8 mouse cellular contexts compared by ENCODE assay signal in genomic region chr12:80843651-80844444, GRCm38 (mm10). TPM values are rescaled to one million over a fixed set of nuclear protein-coding genes. Genes with fewer than 3 reads are reported as not detected.
DNase-seq lines count a peak whose midpoint lies in the region; ATAC-seq and TF ChIP-seq lines count a peak whose summit lies in the region.

No protein-coding gene starts in this region.

- WGBS in embryonic facial prominence, embryonic 12.5 days = 77% methylated on average over 4 of the region's 4 CpGs
- 83% methylated on average over 4 of the region's 4 CpGs for WGBS in embryonic facial prominence, embryonic 10.5 days
- WGBS in hindbrain, embryonic 16.5 days = 76% methylated on average over 4 of the region's 4 CpGs
- WGBS in lung, postnatal 0 days = 49% methylated on average over 4 of the region's 4 CpGs

- ATAC-seq in embryonic facial prominence, embryonic 12.5 days (ENCODE audit: insufficient number of reproducible peaks, insufficient read depth, low FRiP score, low TSS enrichment) = no peak
- peak; percentile 73 for ATAC-seq in hindbrain, embryonic 16.5 days
- ATAC-seq in lung, postnatal 0 days = peak; percentile 81
- no peak for ATAC-seq in monocyte, adult 5-6 weeks (replicated peaks; ENCODE audit: insufficient number of reproducible peaks, low FRiP score, low TSS enrichment, poor library complexity, severe bottlenecking)

- no peak overlapping the region for H3K4me3 ChIP-seq in embryonic facial prominence, embryonic 12.5 days
- no peak overlapping the region for H3K4me3 ChIP-seq in embryonic facial prominence, embryonic 10.5 days
- H3K4me3 ChIP-seq in hindbrain, embryonic 16.5 days (ENCODE audit: low read length) = no peak overlapping the region
- no peak overlapping the region for H3K4me3 ChIP-seq in lung, postnatal 0 days (ENCODE audit: low read depth, low read length)

- no peaks in the 10 kb centered on the region for H3K27me3 ChIP-seq in embryonic facial prominence, embryonic 12.5 days
- no peaks in the 10 kb centered on the region for H3K27me3 ChIP-seq in embryonic facial prominence, embryonic 10.5 days (replicated peaks; ENCODE audit: low read depth, poor library complexity, severe bottlenecking)
- H3K27me3 ChIP-seq in hindbrain, embryonic 16.5 days (replicated peaks; ENCODE audit: control insufficient read depth, insufficient read depth, low read length) = no peaks in the 10 kb centered on the region
- no peaks in the 10 kb centered on the region for H3K27me3 ChIP-seq in lung, postnatal 0 days (replicated peaks; ENCODE audit: insufficient read depth, low read length)

- no peaks in the 10 kb centered on the region for H3K36me3 ChIP-seq in embryonic facial prominence, embryonic 12.5 days
- no peaks in the 10 kb centered on the region for H3K36me3 ChIP-seq in embryonic facial prominence, embryonic 10.5 days (replicated peaks)
- no peaks in the 10 kb centered on the region for H3K36me3 ChIP-seq in hindbrain, embryonic 16.5 days (ENCODE audit: control insufficient read depth, insufficient read depth, low read length)
- no peaks in the 10 kb centered on the region for H3K36me3 ChIP-seq in lung, postnatal 0 days (ENCODE audit: insufficient read depth, low read length)

- H3K9ac ChIP-seq in embryonic facial prominence, embryonic 12.5 days = no peak overlapping the region
- no peak overlapping the region for H3K9ac ChIP-seq in hindbrain, embryonic 16.5 days (ENCODE audit: low read depth, low read length)
- no peak overlapping the region for H3K9ac ChIP-seq in lung, postnatal 0 days (replicated peaks; ENCODE audit: low read depth)

- peak overlapping the region; percentile 66 for H3K27ac ChIP-seq in embryonic facial prominence, embryonic 12.5 days
- H3K27ac ChIP-seq in embryonic facial prominence, embryonic 10.5 days (replicated peaks) = no peak overlapping the region; the same call in 1 of the 2 replicates
- H3K27ac ChIP-seq in hindbrain, embryonic 16.5 days (ENCODE audit: low read depth, low read length) = peak overlapping the region; percentile 71
- H3K27ac ChIP-seq in lung, postnatal 0 days (ENCODE audit: low read length) = peak overlapping the region; percentile 83

- TF ChIP-seq EP300 in lung, postnatal 0 days (IDR thresholded peaks at IDR 0.05) = peak; percentile 93

- H3K9me3 ChIP-seq in embryonic facial prominence, embryonic 12.5 days = no peaks in the 10 kb centered on the region
- H3K9me3 ChIP-seq in embryonic facial prominence, embryonic 10.5 days = no peaks in the 10 kb centered on the region
- no peaks in the 10 kb centered on the region for H3K9me3 ChIP-seq in hindbrain, embryonic 16.5 days (ENCODE audit: control insufficient read depth, low read length)
- H3K9me3 ChIP-seq in lung, postnatal 0 days (ENCODE audit: low read length) = no peaks in the 10 kb centered on the region

- H3K4me1 ChIP-seq in embryonic facial prominence, embryonic 12.5 days = peaks cover 20% of the 10 kb centered on the region
- peaks cover 32% of the 10 kb centered on the region for H3K4me1 ChIP-seq in embryonic facial prominence, embryonic 10.5 days
- peaks cover 4% of the 10 kb centered on the region; the same call in 1 of the 2 replicates for H3K4me1 ChIP-seq in hindbrain, embryonic 16.5 days (ENCODE audit: control insufficient read depth, insufficient read depth, low read depth, low read length)
- H3K4me1 ChIP-seq in lung, postnatal 0 days (ENCODE audit: insufficient read depth, low read depth, low read length) = peaks cover 47% of the 10 kb centered on the region; the same call in 1 of the 2 replicates

- TF ChIP-seq CTCF in lung, postnatal 0 days (IDR thresholded peaks at IDR 0.05) = no peak

- no peak overlapping the region for H3K4me2 ChIP-seq in embryonic facial prominence, embryonic 12.5 days (replicated peaks)
- H3K4me2 ChIP-seq in hindbrain, embryonic 16.5 days (ENCODE audit: low read length) = no peak overlapping the region
- no peak overlapping the region for H3K4me2 ChIP-seq in lung, postnatal 0 days (replicated peaks; ENCODE audit: low read depth, low read length)

- DNase-seq in embryonic facial prominence, embryonic 10.5 days (ENCODE audit: low spot score) = no peak
- DNase-seq in adrenal gland, postnatal 14 days = peak; percentile 21
- DNase-seq in lung, postnatal 0 days (ENCODE audit: low spot score) = peak; percentile 90
- no peak for DNase-seq in testis, postnatal 10 days (ENCODE audit: low spot score)
- DNase-seq in gastrocnemius, postnatal 10 days = no peak

RNA-seq across cellular contexts. Expression of gene Susd6, which starts 53.5 kb away (rescaled TPM):
- polyA plus RNA-seq in embryonic facial prominence, embryonic 12.5 days (2016; fragmentation: Nextera tagmentation; extraction: Ambion mirVana) = 16.0 and 18.0 TPM in 2 replicates
- polyA plus RNA-seq in embryonic facial prominence, embryonic 10.5 days (2016; fragmentation: Nextera tagmentation; extraction: Ambion mirVana) = 13.6 and 13.8 TPM in 2 replicates
- total RNA-seq in adrenal gland, postnatal 14 days (2021) = 47.4 and 49.9 TPM in 2 replicates
- polyA plus RNA-seq in hindbrain, embryonic 16.5 days (2015; fragmentation: Nextera tagmentation; extraction: Ambion mirVana) = 9.9 and 12.1 TPM in 2 replicates
- 26.5 and 34.9 TPM in 2 replicates for polyA plus RNA-seq in lung, postnatal 0 days (2015; fragmentation: Nextera tagmentation; extraction: Ambion mirVana)
- total RNA-seq in monocyte, adult 5-6 weeks (2017) = 49.0 to 81.1 TPM (median 52.5 TPM) in 3 replicates
- 10 to 100 TPM; 28.6 to 29.2 TPM for total RNA-seq in gastrocnemius, postnatal 10 days (2021)

Comparison
In these comparisons a context has a peak if more than half of its experiments do, and no peak if none do; other contexts are left out.
1. ATAC-seq: peak in hindbrain, embryonic 16.5 days (single experiment) and lung, postnatal 0 days (single experiment); none in embryonic facial prominence, embryonic 12.5 days (single experiment) and monocyte, adult 5-6 weeks (single experiment).
2. DNase-seq: peak in adrenal gland, postnatal 14 days (single experiment) and lung, postnatal 0 days (single experiment); none in embryonic facial prominence, embryonic 10.5 days (single experiment), testis, postnatal 10 days (single experiment) and gastrocnemius, postnatal 10 days (single experiment).